Mouse (Mus musculus) layer of hippocampus, postnatal 10 days (tissue): Measurements from ENCODE around the gene Tbxas1. TPM values are rescaled to one million over a fixed set of nuclear protein-coding genes. Genes with fewer than 3 reads are reported as not detected.

Experiments used
- DNase-seq, 2 experiments: peaks; one replicate each; pipeline ENCODE4 v3.0.0; 2021; ENCODE audit warnings: low spot score in 2 of 2
- long read RNA-seq: library from polyadenylated mRNA; stranded (forward); transcript quantifications from one replicate; pipeline ENCODE4 v2.0.0, GENCODE M21; 2023
- total RNA-seq, 2 experiments: library from RNA; stranded (reverse); gene quantifications; 2 replicates each; pipeline ENCODE4 v1.2.3; 2021

Tbxas1 gene
- 1 to 10 TPM; 2.0 to 3.6 TPM for total RNA-seq
- long read RNA-seq = 0 reads

- DNase-seq = peak; percentile 53 to 65
Measured at GRCm38 (mm10) chr6:38875258-38876070, at the start of gene Tbxas1. Gene Tbxas1 (plus strand): TSS chr6:38875404.

DNA sequence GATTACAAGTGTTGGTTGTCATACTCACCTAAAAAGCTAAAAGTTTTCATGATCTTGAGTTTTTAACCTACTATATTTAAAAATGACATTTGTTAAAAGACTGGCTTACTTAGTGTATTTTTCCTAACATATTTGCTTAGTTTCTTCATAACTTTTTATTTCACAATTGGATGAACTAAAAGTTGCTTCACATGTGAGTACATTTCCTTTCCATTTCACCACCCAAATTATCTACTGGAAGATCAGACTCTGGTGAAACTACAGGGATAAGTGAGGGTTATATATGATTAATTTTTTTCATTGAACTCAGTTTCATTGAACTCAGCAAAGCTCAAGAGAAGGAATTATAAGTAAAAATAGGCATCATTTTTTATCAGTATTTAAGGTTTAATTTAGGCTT, 49.3 kb upstream of the Tbxas1 start:
- DNase-seq = no peak

- no peak for DNase-seq
Measured at GRCm38 (mm10) chr6:38826857-38827256, 48.3 kb upstream of the Tbxas1 start.

DNA sequence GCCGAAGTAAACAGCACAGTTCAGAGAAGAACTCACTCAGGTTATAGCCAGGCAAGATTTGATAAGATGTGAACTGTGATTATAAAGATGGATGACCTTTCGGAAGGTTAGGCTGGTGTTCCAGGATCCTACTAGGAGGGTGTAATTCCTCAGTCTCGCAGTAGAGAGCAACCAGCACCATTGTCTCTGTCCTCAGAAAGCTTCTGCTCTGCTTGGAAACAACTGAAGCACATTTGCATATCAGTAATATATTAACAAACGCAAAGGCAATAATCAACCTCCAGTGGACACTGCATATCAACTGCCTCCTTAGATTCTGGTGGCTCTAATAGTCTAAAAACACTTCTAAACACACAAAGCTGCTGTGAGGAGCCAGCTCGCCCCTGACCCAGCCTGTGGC, 47.8 kb upstream of the Tbxas1 start:
- DNase-seq = no peak

DNA sequence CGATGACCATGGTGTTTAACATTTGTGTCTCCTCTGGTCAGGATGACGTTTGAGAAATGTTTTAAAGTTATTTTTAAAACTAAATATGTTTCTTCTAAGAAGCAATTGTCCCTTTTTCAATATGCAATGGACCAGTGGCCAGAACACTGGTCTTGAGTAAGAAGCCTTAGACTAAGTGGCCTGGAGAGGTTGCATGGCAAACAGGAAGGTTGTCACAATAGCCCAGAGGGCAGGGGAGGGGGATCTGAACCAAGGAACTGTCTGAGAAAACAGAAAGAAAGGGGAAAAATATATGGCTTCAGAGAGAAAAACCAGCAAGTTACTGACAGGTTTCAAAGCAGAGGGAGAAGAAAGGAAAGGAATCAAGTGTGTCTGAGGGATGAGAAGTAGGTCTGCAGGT, 47.0 kb upstream of the Tbxas1 start:
- no peak for DNase-seq

DNA sequence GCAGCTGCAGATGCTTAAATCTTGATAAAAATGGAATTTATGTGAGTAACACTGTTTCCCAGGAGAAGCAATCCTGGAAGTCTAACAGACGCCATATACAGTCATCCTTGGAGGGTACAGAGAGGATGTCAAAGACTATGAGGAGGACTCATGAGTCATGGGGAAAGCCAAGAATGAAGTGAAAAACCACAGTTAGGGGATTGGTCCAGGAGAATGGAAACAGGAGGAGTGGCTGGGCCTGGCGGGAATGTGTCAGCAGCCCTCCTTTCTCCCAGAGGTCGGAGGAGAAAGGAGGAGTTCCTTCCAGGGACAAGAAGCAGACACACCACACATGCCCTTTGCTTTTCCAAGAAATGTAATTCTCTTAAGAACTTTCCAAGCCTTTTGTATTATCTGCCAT, 45.8 kb upstream of the Tbxas1 start:
- DNase-seq = no peak

DNA sequence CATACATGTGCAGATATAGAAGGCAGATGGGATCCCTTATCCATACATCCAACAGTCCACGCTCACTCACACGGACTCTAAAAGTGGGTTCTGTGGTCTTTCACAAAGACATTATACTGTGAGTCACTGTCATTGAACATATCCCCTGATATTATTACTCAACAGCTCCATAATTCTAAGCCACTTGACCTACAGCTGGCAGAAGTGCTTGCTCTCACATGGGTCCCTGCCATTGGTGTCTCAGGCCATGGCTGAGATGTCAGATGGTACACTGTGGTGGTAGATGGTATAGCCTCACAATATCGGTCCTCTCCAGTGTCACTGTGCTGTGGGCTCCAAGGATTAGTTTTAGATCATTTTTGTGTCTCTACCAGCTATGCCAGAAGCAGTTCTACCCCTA, 41.5 kb upstream of the Tbxas1 start:
- DNase-seq = no peak

- DNase-seq = no peak
Measured at GRCm38 (mm10) chr6:38834727-38835126, 40.5 kb upstream of the Tbxas1 start.

GRCm38 (mm10) chr6:38835217-38835616, 40.0 kb upstream of the Tbxas1 start:
- no peak for DNase-seq

- DNase-seq = no peak
Measured at GRCm38 (mm10) chr6:38838061-38838460, 37.1 kb upstream of the Tbxas1 start.

DNA sequence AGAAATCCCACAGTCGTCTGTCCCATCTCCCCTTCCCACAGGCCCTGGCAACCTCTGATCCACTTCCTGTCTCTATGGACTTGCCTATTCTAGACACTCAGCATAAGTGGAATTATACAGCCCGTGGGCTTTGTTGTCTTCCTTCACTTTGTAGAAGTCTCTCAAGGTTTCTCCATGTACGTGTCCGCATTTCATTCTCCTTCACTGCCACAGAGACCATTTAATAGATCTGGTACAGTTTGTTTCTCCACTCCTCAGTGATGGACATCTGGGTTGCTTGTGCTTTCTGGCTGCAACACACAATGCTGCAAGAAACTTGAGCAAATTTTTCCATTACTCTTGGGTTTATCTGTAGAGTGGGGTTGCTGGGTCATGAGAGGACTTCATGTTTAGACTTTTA, 35.3 kb upstream of the Tbxas1 start:
- DNase-seq = no peak

- DNase-seq = peak; percentile 53 to 64
Measured at GRCm38 (mm10) chr6:38840380-38840779, 34.8 kb upstream of the Tbxas1 start.

- no peak for DNase-seq
Measured at GRCm38 (mm10) chr6:38840780-38841179, 34.4 kb upstream of the Tbxas1 start.

- DNase-seq = no peak
Measured at GRCm38 (mm10) chr6:38841551-38841950, 33.7 kb upstream of the Tbxas1 start.

GRCm38 (mm10) chr6:38845117-38845516, 30.1 kb upstream of the Tbxas1 start:
- no peak for DNase-seq

DNA sequence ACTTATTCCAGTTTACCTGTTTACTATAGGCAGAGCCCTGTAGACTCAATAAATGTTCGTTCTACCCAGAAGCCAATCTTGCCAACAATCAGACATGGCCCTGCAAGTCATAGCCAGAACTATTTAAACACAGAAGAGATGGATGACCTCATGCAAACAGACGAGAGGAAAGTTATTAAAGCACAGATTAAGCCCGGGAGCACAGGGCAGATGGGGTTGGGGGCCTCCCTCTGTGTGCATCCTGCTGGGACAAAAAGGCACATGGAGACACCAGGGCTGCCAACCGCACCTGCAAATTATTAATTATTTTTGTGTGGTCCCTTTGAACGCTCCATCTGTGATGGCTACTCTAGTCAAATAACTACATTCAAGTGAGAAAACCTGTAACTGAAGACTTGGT, 29.3 kb upstream of the Tbxas1 start:
- DNase-seq = no peak

GRCm38 (mm10) chr6:38846330-38847195, 28.6 kb upstream of the Tbxas1 start:
- DNase-seq = no peak

GRCm38 (mm10) chr6:38847447-38847846, 27.8 kb upstream of the Tbxas1 start:
- no peak for DNase-seq

GRCm38 (mm10) chr6:38847958-38848910, 27.0 kb upstream of the Tbxas1 start:
- no peak for DNase-seq

GRCm38 (mm10) chr6:38850715-38851259, 24.4 kb upstream of the Tbxas1 start:
- DNase-seq = no peak

GRCm38 (mm10) chr6:38851740-38852139, 23.5 kb upstream of the Tbxas1 start:
- DNase-seq = no peak
